Mouse (Mus musculus) skeletal muscle tissue, postnatal 0 days (tissue): ENCODE measurements around the gene Elf3. TPM values are rescaled to one million over a fixed set of nuclear protein-coding genes. Genes with fewer than 3 reads are reported as not detected.

Experiments used
- polyA plus RNA-seq: library from polyadenylated mRNA; unstranded; fragments of >200 nt; fragmentation: Nextera tagmentation; extraction: Ambion mirVana; gene quantifications from 2 replicates; pipeline ENCODE4 v1.2.1, GENCODE M21; 2015

Gene Elf3
- polyA plus RNA-seq, result 0.91 and 1.3 TPM in 2 replicates

GRCm38 (mm10) chr1:135258380-135259127 lies at the start of gene Elf3:
Elf3 (minus strand) TSS chr1:135258568.

GRCm38 (mm10) chr1:135283826-135284291 lies 25.5 kb upstream of the Elf3 start, which contains the start of gene Rnpep:
Rnpep (minus strand) TSS chr1:135284084.

Other genes with a start within 250 kb of the Elf3 start
- 0.24 and 0.88 TPM in 2 replicates for gene Lgr6, start 153.3 kb downstream of the Elf3 start, polyA plus RNA-seq
- 0.91 and 1.4 TPM in 2 replicates for gene Ptpn7, start 125.9 kb downstream of the Elf3 start, polyA plus RNA-seq
- gene Arl8a, start 111.7 kb downstream of the Elf3 start, polyA plus RNA-seq, result 35.1 and 38.0 TPM in 2 replicates
- gene Gpr37l1, start 90.9 kb downstream of the Elf3 start, polyA plus RNA-seq, result 0.59 and 0.60 TPM in 2 replicates
- 26.4 and 35.2 TPM in 2 replicates for gene Rnpep, start 25.5 kb upstream of the Elf3 start, polyA plus RNA-seq
- gene Timm17a, start 55.2 kb upstream of the Elf3 start, polyA plus RNA-seq, result 326 and 337 TPM in 2 replicates
- 1.4 and 2.2 TPM in 2 replicates for gene Lmod1, start 66.2 kb upstream of the Elf3 start, polyA plus RNA-seq
- 117 and 123 TPM in 2 replicates for gene Shisa4, start 116.7 kb upstream of the Elf3 start, polyA plus RNA-seq
- 29.1 and 34.0 TPM in 2 replicates for gene Ipo9, start 171.9 kb upstream of the Elf3 start, polyA plus RNA-seq